Mouse (Mus musculus) adrenal gland, adult (tissue): ENCODE results near the gene Zfp326.

Source experiments
- DNase-seq, 2 experiments: peaks; one replicate each; pipeline ENCODE4 v3.0.0; 2022 to 2023; ENCODE audit warnings: low spot score in 1 of 2; ENCODE audit not compliant: inconsistent age in 2 of 2

The Zfp326 gene

GRCm38 (mm10) chr5:105876068-105876924, at the start of gene Zfp326:
Gene Zfp326 (plus strand): TSS chr5:105876565.
- peak; percentile 93 to 98 for DNase-seq

- DNase-seq: no peak
These were observed 49.4 kb upstream of the Zfp326 start for GRCm38 (mm10) chr5:105826916-105827510.

GRCm38 (mm10) chr5:105828050-105828449, 48.3 kb upstream of the Zfp326 start:
- DNase-seq: no peak

- DNase-seq: peak; percentile 40 to 83
These were observed 47.3 kb upstream of the Zfp326 start for GRCm38 (mm10) chr5:105829008-105829586.

- DNase-seq: peak in 1 of 2 experiments; percentile 79
These were observed 44.2 kb upstream of the Zfp326 start for GRCm38 (mm10) chr5:105832140-105832539.

- no peak for DNase-seq
These were observed 42.4 kb upstream of the Zfp326 start for GRCm38 (mm10) chr5:105833923-105834322.

GRCm38 (mm10) chr5:105836006-105836405, 40.4 kb upstream of the Zfp326 start:
- peak; percentile 87 to 94 for DNase-seq

- no peak for DNase-seq
These were observed 36.5 kb upstream of the Zfp326 start for GRCm38 (mm10) chr5:105839740-105840310.

- DNase-seq: no peak
These were observed 32.2 kb upstream of the Zfp326 start for GRCm38 (mm10) chr5:105844044-105844753.

- DNase-seq: no peak
These were observed 31.3 kb upstream of the Zfp326 start for GRCm38 (mm10) chr5:105845041-105845440.

- DNase-seq: peak in 1 of 2 experiments; percentile 75
These were observed 28.6 kb upstream of the Zfp326 start for GRCm38 (mm10) chr5:105847726-105848125.

GRCm38 (mm10) chr5:105849222-105849621, 27.1 kb upstream of the Zfp326 start:
- DNase-seq: peak; percentile 71 to 80

GRCm38 (mm10) chr5:105849643-105850042, 26.7 kb upstream of the Zfp326 start:
- DNase-seq: no peak

GRCm38 (mm10) chr5:105853271-105853670, 23.1 kb upstream of the Zfp326 start:
- DNase-seq: no peak

GRCm38 (mm10) chr5:105857486-105857885, 18.9 kb upstream of the Zfp326 start:
- DNase-seq: no peak

GRCm38 (mm10) chr5:105858754-105859694, 17.3 kb upstream of the Zfp326 start:
- peak; percentile 53 to 83 for DNase-seq

GRCm38 (mm10) chr5:105859716-105860460, 16.5 kb upstream of the Zfp326 start:
- no peak for DNase-seq

GRCm38 (mm10) chr5:105860461-105860835, 15.9 kb upstream of the Zfp326 start:
- DNase-seq: no peak

- no peak for DNase-seq
These were observed 14.7 kb upstream of the Zfp326 start for GRCm38 (mm10) chr5:105861616-105862015.
